Mouse (Mus musculus) liver, embryonic 13.5 days (tissue): ENCODE data around the gene Tap2. TPM values are rescaled to one million over a fixed set of nuclear protein-coding genes. Genes with fewer than 3 reads are reported as not detected.

ENCODE experiments used
- ATAC-seq: fragments of 200-750 bp; cut with Nextera tagmentation; 2 replicates; pipeline ENCODE4 v1.8.0; 2017; ENCODE audit warnings: low read depth, mild to moderate bottlenecking, moderate number of reproducible peaks, moderate library complexity
- DNase-seq: peaks from one replicate; pipeline ENCODE4 v3.0.0; 2022
- H3K27ac ChIP-seq: fragments of 300-500 bp; sonication (generic); 2 replicates; pipeline ENCODE4 v1.5.1; 2015; ENCODE audit warnings: moderate library complexity, mild to moderate bottlenecking, inconsistent platforms
- H3K27me3 ChIP-seq: fragments of 300-500 bp; sonication (generic); 2 replicates; pipeline ENCODE4 v1.6.1; 2015; ENCODE audit warnings: mild to moderate bottlenecking, inconsistent platforms
- H3K36me3 ChIP-seq: fragments of 300-500 bp; sonication (generic); 2 replicates; pipeline ENCODE4 v1.6.1; 2015; ENCODE audit warnings: mild to moderate bottlenecking, inconsistent platforms
- H3K4me1 ChIP-seq: fragments of 300-500 bp; sonication (generic); replicated peaks from 2 replicates; pipeline ENCODE4 v1.6.1; 2015; ENCODE audit warnings: inconsistent platforms
- H3K4me2 ChIP-seq: fragments of 300-500 bp; sonication (generic); 2 replicates; pipeline ENCODE4 v1.6.1; 2015; ENCODE audit warnings: inconsistent platforms, mild to moderate bottlenecking, moderate library complexity
- H3K4me3 ChIP-seq: fragments of 300-500 bp; sonication (generic); replicated peaks from 2 replicates; pipeline ENCODE4 v1.5.1; 2015; ENCODE audit warnings: mild to moderate bottlenecking, inconsistent platforms
- H3K9ac ChIP-seq: fragments of 300-500 bp; sonication (generic); 2 replicates; pipeline ENCODE4 v1.6.1; 2015; ENCODE audit warnings: mild to moderate bottlenecking, inconsistent platforms
- H3K9me3 ChIP-seq: fragments of 300-500 bp; sonication (generic); replicated peaks from 2 replicates; pipeline ENCODE4 v1.6.1; 2016; ENCODE audit warnings: inconsistent platforms
- WGBS: fragments of 180-500 bp; shearing (Covaris S2); methylation state at CpG from one replicate; pipeline ENCODE4 v1.1.7; 2015; ENCODE audit not compliant: insufficient replicate concordance; 5-methylcytosine and 5-hydroxymethylcytosine counted together
- polyA plus RNA-seq: library from polyadenylated mRNA; unstranded; fragments of >200 nt; fragmentation: Nextera tagmentation; extraction: Ambion mirVana; gene quantifications from 2 replicates; pipeline ENCODE4 v1.2.1, GENCODE M21; 2015

Tap2 gene
- polyA plus RNA-seq, 1 experiment from 2014 or later = 5.7 TPM

DNA sequence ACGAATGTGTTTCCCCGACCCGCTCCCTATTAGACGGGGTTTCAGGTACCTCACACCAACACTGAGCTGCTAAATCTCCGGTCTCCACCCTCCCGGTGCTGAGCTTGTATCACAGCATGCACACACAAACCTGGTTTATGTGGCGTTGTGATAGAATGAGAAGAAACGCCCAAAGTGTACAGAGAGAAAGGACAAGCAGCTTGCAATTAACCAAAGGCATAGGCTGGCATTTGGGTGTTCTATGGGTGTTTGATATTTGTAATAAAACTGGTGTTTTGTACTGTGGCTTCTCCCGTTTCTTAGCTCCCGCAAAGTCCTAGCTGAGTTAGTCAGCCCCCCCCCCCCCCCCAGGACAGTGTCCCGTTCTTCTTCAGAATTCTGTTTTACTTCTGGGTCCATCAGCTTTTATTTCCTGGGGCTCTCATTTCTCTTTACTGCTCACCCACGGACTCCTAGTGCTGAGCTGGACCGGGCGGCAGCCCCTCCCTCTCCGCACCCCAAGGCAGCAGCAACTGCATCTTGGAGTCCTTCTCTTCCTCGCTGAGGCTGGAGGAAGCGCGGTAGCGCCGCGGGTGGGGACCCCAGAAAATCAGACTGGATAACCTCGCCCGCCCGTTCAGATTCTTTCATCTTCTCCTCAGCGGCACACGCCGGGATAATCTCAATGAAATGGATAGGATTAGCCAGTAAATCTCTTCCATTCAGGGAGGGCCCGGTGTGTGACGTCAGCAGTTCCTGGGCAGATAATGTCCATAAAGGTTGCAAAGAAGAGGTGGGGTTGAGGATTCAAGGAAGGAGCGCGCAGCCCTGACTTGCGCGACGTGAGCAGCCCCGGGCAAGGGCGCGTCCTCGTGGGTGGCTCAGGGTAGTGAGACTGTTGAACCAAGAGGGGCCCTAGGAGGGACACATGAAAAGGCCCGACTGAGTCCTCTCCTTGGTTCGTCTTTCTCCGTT is 6.1 kb upstream of the Tap2 start, which contains the start of gene Psmb8:
Psmb8 (plus strand) TSS at position 781 of the 954 bp plus-strand sequence.
- H3K4me1 ChIP-seq = peaks cover 24% of the 10 kb centered on the region
- DNase-seq (peak; percentile 25), ATAC-seq (peak; percentile 30; the same call in 1 of the 2 replicates)
- no peaks in the 10 kb centered on the region for H3K9me3 ChIP-seq
- 4% methylated on average over 41 of the region's 41 CpGs for WGBS
- H3K4me3 ChIP-seq = peak within 1 kb of the TSS; percentile 59
- H3K36me3 ChIP-seq = no peaks in the 10 kb centered on the region
- H3K9ac ChIP-seq = peak within 1 kb of the TSS; percentile 59; the same call in 1 of the 2 replicates
- peak within 1 kb of the TSS; percentile 68 for H3K4me2 ChIP-seq
- H3K27me3 ChIP-seq = peaks cover 78% of the 10 kb centered on the region
- no peak within 1 kb of the TSS for H3K27ac ChIP-seq

GRCm38 (mm10) chr17:34197904-34198520 is 5.3 kb upstream of the Tap2 start:
- DNase-seq = no peak
- H3K4me3 ChIP-seq = peak overlapping the region; percentile 59
- H3K27me3 ChIP-seq = peaks cover 70% of the 10 kb centered on the region
- peak overlapping the region; percentile 59; the same call in 1 of the 2 replicates for H3K9ac ChIP-seq
- H3K36me3 ChIP-seq = no peaks in the 10 kb centered on the region
- ATAC-seq = no peak
- H3K4me2 ChIP-seq = peak overlapping the region; percentile 68
- no peaks in the 10 kb centered on the region for H3K9me3 ChIP-seq
- H3K27ac ChIP-seq = no peak overlapping the region
- H3K4me1 ChIP-seq = peaks cover 24% of the 10 kb centered on the region
- WGBS = 1% methylated on average over 32 of the region's 32 CpGs

- Histone ChIP-seq H3K9me3 (no peaks in the 10 kb centered on the region), H3K4me3 (peak overlapping the region; percentile 59), H3K27me3 (peaks cover 66% of the 10 kb centered on the region), H3K27ac (no peak overlapping the region), H3K4me2 (peak overlapping the region; percentile 68), H3K4me1 (peaks cover 24% of the 10 kb centered on the region), H3K36me3 (no peaks in the 10 kb centered on the region), H3K9ac (peak overlapping the region; percentile 59; the same call in 1 of the 2 replicates)
- DNase-seq (no peak), ATAC-seq (no peak)
- WGBS = 6% methylated on average over 11 of the region's 11 CpGs
These were observed 4.8 kb upstream of the Tap2 start for GRCm38 (mm10) chr17:34198521-34198912.

GRCm38 (mm10) chr17:34199050-34199619 is 4.2 kb upstream of the Tap2 start:
- Histone ChIP-seq H3K9ac (no peak overlapping the region), H3K4me1 (peaks cover 29% of the 10 kb centered on the region), H3K4me2 (peak overlapping the region; percentile 68), H3K36me3 (no peaks in the 10 kb centered on the region), H3K27me3 (peaks cover 60% of the 10 kb centered on the region), H3K4me3 (no peak overlapping the region), H3K9me3 (no peaks in the 10 kb centered on the region), H3K27ac (no peak overlapping the region)
- 69% methylated on average over 12 of the region's 12 CpGs for WGBS
- DNase-seq (no peak), ATAC-seq (no peak)

DNA sequence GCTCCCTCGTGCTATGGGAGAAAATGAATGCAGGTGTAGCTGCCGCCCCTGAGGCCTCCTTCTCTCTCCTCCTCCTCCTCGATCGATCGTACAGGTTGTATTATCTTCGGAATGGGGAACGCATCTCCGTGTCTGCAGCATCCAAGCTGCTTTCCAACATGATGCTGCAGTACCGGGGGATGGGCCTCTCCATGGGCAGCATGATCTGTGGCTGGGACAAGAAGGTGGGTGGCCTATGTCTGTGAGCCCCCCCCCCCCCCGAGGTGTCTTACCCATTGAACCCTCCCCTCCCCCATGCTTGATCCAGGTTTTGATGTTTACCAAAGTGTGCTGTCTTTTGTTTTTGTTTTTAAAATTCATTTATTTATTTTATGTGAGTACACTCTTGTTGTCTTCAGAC is 3.3 kb upstream of the Tap2 start:
- Histone ChIP-seq H3K27me3 (peaks cover 52% of the 10 kb centered on the region), H3K9ac (no peak overlapping the region), H3K4me3 (no peak overlapping the region), H3K4me1 (peaks cover 32% of the 10 kb centered on the region), H3K27ac (no peak overlapping the region), H3K9me3 (no peaks in the 10 kb centered on the region), H3K4me2 (no peak overlapping the region), H3K36me3 (no peaks in the 10 kb centered on the region)
- WGBS = 81% methylated on average over 10 of the region's 10 CpGs
- DNase-seq (no peak), ATAC-seq (no peak)

GRCm38 (mm10) chr17:34200772-34201505 is 2.4 kb upstream of the Tap2 start:
- Histone ChIP-seq H3K36me3 (no peaks in the 10 kb centered on the region), H3K4me2 (no peak overlapping the region), H3K4me3 (no peak overlapping the region), H3K27me3 (peaks cover 43% of the 10 kb centered on the region), H3K9me3 (no peaks in the 10 kb centered on the region), H3K27ac (no peak overlapping the region), H3K4me1 (peaks cover 41% of the 10 kb centered on the region), H3K9ac (no peak overlapping the region)
- whole genome bisulfite sequencing = 78% methylated on average over 16 of the region's 16 CpGs
- DNase-seq = no peak
- ATAC-seq = no peak

- no peak overlapping the region for H3K4me2 ChIP-seq
- H3K4me3 ChIP-seq = no peak overlapping the region
- H3K27ac ChIP-seq = no peak overlapping the region
- ATAC-seq (no peak), DNase-seq (no peak)
- peaks cover 43% of the 10 kb centered on the region for H3K4me1 ChIP-seq
- no peaks in the 10 kb centered on the region for H3K9me3 ChIP-seq
- no peak overlapping the region for H3K9ac ChIP-seq
- no peaks in the 10 kb centered on the region for H3K36me3 ChIP-seq
- H3K27me3 ChIP-seq = peaks cover 37% of the 10 kb centered on the region
- 65% methylated on average over 7 of the region's 7 CpGs for WGBS
These were observed 1.7 kb upstream of the Tap2 start for GRCm38 (mm10) chr17:34201506-34202055.

DNA sequence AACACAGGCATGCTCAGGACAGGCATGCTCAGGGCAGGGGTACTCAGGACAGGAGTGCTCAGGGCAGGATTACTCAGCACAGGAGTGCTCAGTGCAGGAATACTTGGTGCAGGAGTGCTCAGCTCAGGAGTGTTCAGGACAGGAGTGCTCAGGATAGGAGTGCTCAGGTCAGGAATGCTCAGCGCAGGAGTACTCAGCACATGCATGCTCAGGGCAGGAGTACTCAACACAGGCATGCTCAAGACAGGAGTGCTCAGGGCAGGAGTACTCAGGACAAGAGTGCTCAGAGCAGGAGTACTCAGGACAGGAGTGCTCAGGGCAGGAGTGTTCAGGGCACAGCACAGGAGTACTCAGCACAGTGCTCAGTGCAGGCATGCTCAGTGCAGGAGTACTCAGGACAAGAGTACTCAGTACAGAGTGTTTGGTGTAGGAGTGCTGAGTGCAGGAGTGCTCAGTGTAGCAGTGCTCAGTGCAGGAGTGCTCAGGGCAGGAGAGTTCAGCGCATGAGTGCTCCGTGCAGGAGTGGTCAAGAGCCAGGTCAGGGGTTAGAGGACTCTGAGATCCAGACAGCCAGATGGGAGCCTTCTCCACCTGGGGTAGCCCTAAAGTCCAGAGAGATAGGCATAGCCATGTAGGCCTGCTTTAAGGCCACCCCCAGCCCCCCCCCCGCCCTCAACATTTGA is 426 bp upstream of the Tap2 start:
- Histone ChIP-seq H3K36me3 (no peaks in the 10 kb centered on the region), H3K4me3 (no peak overlapping the region), H3K4me2 (no peak overlapping the region), H3K9ac (no peak overlapping the region), H3K27me3 (peaks cover 24% of the 10 kb centered on the region), H3K9me3 (no peaks in the 10 kb centered on the region), H3K4me1 (peaks cover 31% of the 10 kb centered on the region), H3K27ac (no peak overlapping the region)
- WGBS = 72% methylated on average over 4 of the region's 4 CpGs
- ATAC-seq (no peak), DNase-seq (no peak)

DNA sequence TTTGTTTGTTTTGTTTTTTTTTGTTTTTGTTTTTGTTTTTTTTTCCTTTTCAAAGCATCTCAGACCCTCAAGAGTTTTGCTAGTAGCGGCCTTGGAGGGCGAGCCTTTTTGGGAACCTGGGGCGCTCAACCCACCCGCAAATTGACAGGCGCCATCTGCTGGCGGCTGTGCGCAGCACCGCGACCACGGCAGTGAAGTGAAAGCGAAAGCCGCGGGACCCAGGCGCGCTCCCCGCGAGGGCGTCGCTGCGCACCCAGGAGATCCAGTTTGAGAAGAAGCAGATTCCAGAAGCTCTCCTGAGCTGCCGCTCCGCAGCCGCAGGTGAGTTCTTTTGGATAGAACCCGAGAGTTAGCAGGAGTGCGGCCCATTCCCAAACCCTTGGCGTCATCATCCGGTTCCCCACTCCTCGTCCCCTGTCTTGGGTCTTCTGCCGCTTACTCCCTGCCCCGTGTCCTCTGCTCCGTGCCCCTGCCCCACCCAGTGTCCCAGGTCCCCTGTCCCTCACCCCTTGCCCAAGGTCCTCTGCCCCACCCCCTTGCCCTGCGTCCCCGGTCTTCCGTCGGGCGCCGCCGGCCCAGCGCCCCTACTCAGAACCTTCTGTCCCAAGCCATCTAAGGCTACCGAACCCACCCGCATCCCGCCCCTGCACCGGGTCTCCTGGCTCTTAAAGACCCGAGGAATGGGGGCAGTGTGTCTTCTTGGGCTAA is 1.1 kb downstream of the Tap2 start:
- H3K9me3 ChIP-seq = no peaks in the 10 kb centered on the region
- H3K36me3 ChIP-seq = no peaks in the 10 kb centered on the region
- H3K4me3 ChIP-seq = peak overlapping the region; percentile 85
- H3K27me3 ChIP-seq = peaks cover 8% of the 10 kb centered on the region
- peak overlapping the region; percentile 83 for H3K9ac ChIP-seq
- H3K4me1 ChIP-seq = peaks cover 23% of the 10 kb centered on the region
- peak overlapping the region; percentile 65 for H3K27ac ChIP-seq
- ATAC-seq (peak; percentile 57), DNase-seq (peak; percentile 74)
- WGBS = under 1% methylated on average over 44 of the region's 44 CpGs
- peak overlapping the region; percentile 88 for H3K4me2 ChIP-seq
